Mouse (Mus musculus): ENCODE measurements around the gene Crkl.

Crkl gene

GRCm38 (mm10) chr16:17530640-17531288 lies 79.0 kb downstream of the Crkl start, which contains the start of gene Thap7:
Thap7 (minus strand) TSS chr16:17531136.
- DNase-seq, result peak; percentile 97 to 98

GRCm38 (mm10) chr16:17532271-17532670 lies 80.5 kb downstream of the Crkl start:
- DNase-seq, result peak in 1 of 2 experiments; percentile 38

- DNase-seq, result no peak
Observed at GRCm38 (mm10) chr16:17532676-17533329, 81.0 kb downstream of the Crkl start.

- DNase-seq, result no peak
Observed at GRCm38 (mm10) chr16:17536584-17536983, 84.8 kb downstream of the Crkl start.
